Mouse (Mus musculus) layer of hippocampus, postnatal 25 days (tissue): Measurements from ENCODE around the gene Skida1. TPM values are rescaled to one million over a fixed set of nuclear protein-coding genes. Genes with fewer than 3 reads are reported as not detected.

Source experiments
- DNase-seq, 2 experiments: peaks; one replicate each; pipeline ENCODE4 v3.0.0; 2022; ENCODE audit warnings: mixed read lengths in 2 of 2, low spot score in 1 of 2; ENCODE audit errors: extremely low spot score in 1 of 2
- microRNA-seq, 2 experiments: library from miRNA; unstranded; fragments of <30 nt; microRNA quantifications; one replicate each; pipeline ENCODE4 v1.2.0; 2021
- total RNA-seq, 2 experiments: library from RNA; stranded (reverse); gene quantifications; 2 replicates each; pipeline ENCODE4 v1.2.3; 2021

Gene Skida1
- total RNA-seq, 2 experiments from 2014 or later: 14.6 to 17.0 TPM

DNA sequence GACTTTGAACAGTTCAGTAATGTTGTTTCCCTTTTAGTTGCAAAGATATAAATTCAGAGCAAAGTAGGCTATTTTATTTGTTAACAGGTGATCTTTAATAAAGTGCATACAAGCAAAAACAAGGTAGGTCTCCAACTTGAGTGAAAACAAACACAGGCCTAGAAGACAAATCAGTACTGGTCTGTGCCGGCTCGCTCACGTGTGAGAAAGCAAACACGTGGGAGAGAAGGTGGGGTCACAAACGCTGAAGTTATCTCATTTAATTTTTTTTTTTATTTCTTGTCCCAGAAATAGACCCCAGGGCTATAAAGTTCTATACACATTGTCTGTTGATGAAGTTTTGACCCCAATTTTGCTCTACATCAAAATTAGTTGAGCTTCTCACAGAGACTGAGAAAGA, 23.7 kb downstream of the Skida1 start:
- DNase-seq: no peak

DNA sequence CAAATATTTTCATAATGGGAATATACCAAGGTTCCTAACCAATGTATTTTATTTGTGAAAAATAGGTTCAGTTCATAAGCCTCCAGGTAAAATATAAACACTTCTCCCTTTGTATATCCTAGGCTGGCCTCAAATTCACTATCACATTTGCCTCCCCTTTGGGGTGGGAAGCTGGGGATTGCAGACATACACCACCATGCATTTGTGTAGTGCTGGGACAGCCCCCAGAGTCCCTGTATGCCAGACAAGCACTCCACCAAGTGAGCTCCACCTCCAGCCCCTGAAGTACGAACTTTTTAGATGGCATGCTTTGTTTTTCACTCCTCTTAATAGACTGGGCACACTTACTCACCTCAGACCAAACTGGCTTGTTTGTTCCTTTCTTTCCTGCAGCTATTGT, 26.0 kb downstream of the Skida1 start:
- DNase-seq: no peak

DNA sequence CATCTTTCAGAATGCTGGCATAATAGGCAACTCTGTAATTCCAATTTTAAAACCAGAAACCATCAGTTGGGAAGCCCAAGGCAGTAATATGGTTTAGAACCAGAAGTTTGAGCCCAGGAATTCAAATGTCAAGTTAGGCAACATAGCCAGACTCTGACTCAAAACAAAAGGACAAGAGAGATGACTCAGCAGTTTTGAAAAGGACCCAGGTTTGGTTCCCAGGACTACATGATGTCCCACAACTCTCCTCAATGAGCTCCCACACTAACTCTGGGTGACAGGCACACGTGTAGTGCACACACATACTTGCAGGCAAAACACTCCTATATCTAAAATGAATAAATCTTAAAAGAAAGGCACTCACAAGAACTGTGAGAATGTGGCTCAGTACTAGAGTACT, 29.7 kb downstream of the Skida1 start:
- no peak for DNase-seq

DNA sequence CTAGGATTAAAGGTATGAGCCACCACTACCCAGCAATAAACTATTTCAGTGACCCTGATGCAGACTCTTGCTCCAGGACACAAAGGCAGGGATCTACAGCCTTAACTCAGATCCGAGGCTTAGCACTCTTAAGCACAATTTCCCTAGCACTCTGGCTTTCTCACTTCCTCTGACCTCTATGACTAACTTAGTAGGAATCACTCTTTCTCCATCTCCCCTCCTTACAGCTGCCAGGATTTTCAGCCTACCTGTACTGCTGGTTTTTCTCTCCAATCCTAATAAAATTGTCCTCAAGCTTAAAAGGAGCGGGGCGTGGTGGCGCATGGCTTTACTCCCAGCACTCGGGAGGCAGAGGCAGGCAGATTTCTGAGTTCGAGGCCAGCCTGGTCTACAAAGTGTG, 31.5 kb downstream of the Skida1 start:
- no peak for DNase-seq

DNA sequence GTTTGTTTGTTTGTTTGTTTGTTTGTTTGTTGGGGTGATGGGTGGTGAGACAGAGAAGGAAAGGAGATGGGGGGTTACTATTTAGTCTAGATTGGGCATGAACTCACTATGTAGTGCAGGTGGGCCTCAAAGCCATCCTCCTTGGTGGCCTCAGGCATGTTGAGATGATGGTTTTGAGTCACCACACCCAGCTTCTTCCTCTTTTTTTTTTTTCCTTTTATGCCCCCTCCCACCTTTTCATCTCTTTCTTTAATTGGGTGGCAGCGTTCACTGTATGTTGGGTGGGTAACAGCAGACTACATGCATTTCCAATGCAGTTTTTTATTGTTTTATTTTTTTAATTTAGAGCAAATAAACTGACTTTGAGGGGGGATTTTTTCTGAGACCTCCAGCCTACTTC, 32.2 kb downstream of the Skida1 start:
- DNase-seq: no peak

DNA sequence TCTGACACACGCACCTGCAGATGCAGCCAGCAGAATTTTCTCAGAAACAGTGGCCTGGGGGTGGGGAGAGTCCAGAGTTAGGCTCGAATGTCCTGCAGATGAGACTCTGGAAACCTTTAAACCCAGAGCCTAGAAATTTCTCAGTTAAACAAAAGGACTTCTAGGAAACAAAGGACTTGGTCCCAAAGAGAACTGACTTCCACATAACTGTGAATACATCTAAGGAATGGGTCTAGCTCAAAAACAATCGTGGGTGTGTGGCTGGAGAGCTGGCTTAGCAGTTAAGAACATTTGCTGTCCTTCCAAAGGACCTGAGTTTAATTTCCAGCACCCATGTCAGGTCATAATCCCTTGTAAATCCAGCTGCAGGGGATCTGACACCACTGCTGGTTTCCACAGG, 33.3 kb downstream of the Skida1 start:
- no peak for DNase-seq

DNA sequence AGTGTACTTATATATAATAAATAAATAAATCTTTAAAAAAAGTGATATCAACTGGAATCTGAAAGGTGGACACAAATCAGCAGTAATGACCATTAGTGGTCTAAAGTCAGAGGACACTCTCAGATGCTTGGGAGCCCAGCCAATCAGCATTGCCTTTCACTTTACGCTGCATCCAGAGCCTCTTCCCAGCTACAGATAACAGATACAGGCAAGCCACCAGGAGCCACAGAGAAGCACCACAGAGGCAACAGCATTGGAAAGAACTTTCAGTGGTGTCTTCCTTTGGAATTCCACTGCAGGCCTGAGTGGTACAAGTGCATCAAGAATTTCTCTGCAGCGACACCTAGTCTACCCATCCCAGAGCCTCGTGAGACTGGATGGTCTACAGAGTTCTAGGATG, 36.0 kb downstream of the Skida1 start:
- DNase-seq: no peak

DNA sequence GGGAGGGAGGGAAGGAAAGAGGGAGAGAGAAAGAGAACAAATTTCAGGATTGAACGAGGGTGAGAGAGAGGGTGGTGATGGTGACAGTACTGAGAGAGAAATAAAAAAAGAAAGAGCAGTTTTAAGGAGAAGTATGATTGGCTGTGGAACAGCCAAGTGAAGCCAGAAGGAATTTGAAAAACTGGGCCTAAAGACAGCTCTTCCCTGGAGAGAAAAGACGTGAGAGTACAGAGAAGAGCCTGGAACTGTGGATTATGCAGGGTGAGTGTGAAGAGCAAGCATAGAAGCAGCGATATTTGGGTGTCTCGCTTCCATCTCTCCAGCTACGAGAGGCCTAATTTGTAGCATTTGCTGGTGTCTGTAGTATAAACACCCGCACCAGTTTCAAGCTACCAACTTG, 37.6 kb downstream of the Skida1 start:
- DNase-seq: no peak

DNA sequence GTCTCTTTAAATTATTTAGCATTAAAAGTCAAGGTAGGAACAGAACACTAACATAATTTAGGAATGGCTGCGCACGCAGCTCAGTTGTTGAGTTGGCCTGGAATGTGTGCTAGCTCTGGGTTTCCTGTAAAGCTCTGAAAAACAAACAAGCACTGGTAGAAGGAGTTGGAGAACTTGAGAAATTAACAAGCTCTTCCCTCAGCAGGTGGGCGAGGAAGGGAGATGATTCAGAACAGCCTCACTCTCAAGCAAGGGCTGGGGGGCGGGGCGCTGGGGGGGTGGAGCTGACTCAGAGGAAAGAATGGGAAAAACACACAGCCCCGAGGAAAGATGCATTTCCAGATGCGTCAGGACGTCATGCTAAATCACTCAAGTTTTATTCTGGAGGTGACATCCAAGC, 43.7 kb downstream of the Skida1 start:
- no peak for DNase-seq

DNA sequence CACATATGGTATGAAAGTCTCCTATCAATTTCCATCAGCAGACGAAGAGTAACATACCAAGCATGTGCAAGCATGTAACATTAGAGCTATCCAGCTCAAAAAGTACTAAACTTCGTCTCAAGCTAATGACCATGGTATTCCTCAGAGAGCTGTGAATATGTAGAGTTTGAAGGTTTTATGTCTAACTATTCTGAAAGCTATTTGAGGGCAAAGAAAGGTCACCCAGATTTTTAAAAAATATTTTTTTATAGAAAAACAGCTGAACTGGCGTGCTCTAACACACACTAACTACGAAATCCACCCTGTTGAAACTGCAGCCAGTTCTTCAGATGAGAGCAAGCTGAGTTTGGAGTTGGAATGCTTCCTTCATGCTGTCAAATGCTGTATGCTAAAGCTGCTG, 44.6 kb downstream of the Skida1 start:
- DNase-seq: no peak

DNA sequence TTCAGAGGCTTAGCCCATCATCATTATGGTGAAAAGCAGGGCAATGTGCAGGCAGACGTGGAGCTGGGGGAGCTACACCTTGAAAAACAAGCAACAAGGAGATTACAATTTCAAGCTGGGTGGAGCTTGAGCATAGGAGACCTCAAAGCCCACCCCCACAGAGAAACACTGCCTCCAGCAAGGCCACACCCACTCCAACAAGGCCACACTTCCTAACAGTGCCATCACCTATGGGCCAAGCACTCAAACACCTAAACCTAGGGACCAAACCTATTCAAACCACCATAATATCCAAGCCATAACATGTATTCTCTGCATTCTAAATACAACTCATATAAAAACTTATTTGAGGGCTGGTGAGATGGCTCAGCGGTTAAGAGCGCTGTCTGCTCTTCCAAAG, 46.5 kb downstream of the Skida1 start:
- DNase-seq: no peak

DNA sequence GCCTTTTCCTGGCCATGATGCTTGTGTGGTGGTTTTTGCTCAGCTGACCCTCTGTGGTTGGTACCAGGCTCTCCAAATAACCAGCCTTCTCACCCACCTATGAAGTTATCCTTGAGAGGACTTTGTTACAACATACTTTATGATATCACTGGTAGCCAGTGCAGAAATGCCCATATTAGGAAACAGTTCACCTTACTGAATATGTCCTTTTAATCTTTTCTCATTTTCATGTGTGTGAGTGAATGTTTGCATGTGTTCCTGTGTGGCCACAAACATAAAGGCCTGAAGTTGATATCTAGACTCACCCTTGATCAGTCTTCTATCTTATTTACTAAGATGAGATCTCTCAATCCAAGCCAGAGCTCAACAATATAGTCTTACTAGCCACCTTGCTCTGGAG, 52.0 kb downstream of the Skida1 start, which contains the start of gene H2al2a:
Gene H2al2a, minus strand, starts transcription at position 101 of the 400 bp plus-strand sequence.
- no peak for DNase-seq

Small RNA genes within 50 kb of the gene (microRNA-seq; reads per million reads assigned to microRNA genes)
- gene Mir7655: 2.8 to 3.6 reads per million in 2 experiments

Other genes starting within 250 kb of the Skida1 start
- not detected for gene H2al2a, start 52.1 kb downstream of the Skida1 start, total RNA-seq
- gene A930004D18Rik, start 11.3 kb downstream of the Skida1 start, total RNA-seq: 1 to 10 TPM; 2.7 to 3.3 TPM
- 10 to 100 TPM; 53.0 to 58.9 TPM for gene Mllt10, start 6.2 kb upstream of the Skida1 start, total RNA-seq